Mouse (Mus musculus) heart, embryonic 16.5 days (tissue): Measurements from ENCODE around the gene Gm28048. TPM values are rescaled to one million over a fixed set of nuclear protein-coding genes. Genes with fewer than 3 reads are reported as not detected.

ENCODE experiments used
- ATAC-seq: fragments of 200-750 bp; cut with Nextera tagmentation; replicated peaks from 2 replicates; pipeline ENCODE4 v1.8.0; 2017; ENCODE audit warnings: moderate number of reproducible peaks; ENCODE audit not compliant: insufficient read depth, low FRiP score; ENCODE audit errors: extremely low read depth
- H3K27ac ChIP-seq: fragments of 300-500 bp; sonication (generic); 2 replicates; pipeline ENCODE4 v1.5.1; 2014; ENCODE audit warnings: mild to moderate bottlenecking, low read length, control low read depth, moderate library complexity
- H3K27me3 ChIP-seq: fragments of 300-500 bp; sonication (generic); 2 replicates; pipeline ENCODE4 v1.6.1; 2014; ENCODE audit warnings: low read length, mixed read lengths; ENCODE audit not compliant: control insufficient read depth, insufficient read depth
- H3K36me3 ChIP-seq: fragments of 300-500 bp; sonication (generic); 2 replicates; pipeline ENCODE4 v1.6.1; 2014; ENCODE audit not compliant: control insufficient read depth, insufficient read depth
- H3K4me1 ChIP-seq: fragments of 300-500 bp; sonication (generic); 2 replicates; pipeline ENCODE4 v1.6.1; 2014; ENCODE audit warnings: low read length, mixed read lengths; ENCODE audit not compliant: control insufficient read depth, insufficient read depth
- H3K4me2 ChIP-seq: fragments of 300-500 bp; sonication (generic); 2 replicates; pipeline ENCODE4 v1.6.1; 2014; ENCODE audit warnings: low read depth, mild to moderate bottlenecking, control low read depth, low read length
- H3K4me3 ChIP-seq: fragments of 300-500 bp; sonication (generic); 2 replicates; pipeline ENCODE4 v1.5.1; 2014; ENCODE audit warnings: mild to moderate bottlenecking, control low read depth, low read length
- H3K9ac ChIP-seq: fragments of 300-500 bp; sonication (generic); 2 replicates; pipeline ENCODE4 v1.6.1; 2014; ENCODE audit warnings: low read length, control low read depth
- H3K9me3 ChIP-seq: fragments of 300-500 bp; sonication (generic); replicated peaks from 2 replicates; pipeline ENCODE4 v1.6.1; 2016; ENCODE audit warnings: low read length; ENCODE audit not compliant: control insufficient read depth
- WGBS: fragments of 180-500 bp; shearing (Covaris S2); extraction: QIAGEN DNeasy Blood & Tissue Kit; methylation state at CpG from one replicate; pipeline ENCODE4 v1.1.7; 2014; 5-methylcytosine and 5-hydroxymethylcytosine counted together
- polyA plus RNA-seq: library from polyadenylated mRNA; unstranded; fragments of >200 nt; fragmentation: Nextera tagmentation; extraction: Ambion mirVana; gene quantifications from 2 replicates; pipeline ENCODE4 v1.2.1, GENCODE M21; 2015

The Gm28048 gene
- polyA plus RNA-seq, 1 experiment from 2014 or later, result 15.8 TPM

DNA sequence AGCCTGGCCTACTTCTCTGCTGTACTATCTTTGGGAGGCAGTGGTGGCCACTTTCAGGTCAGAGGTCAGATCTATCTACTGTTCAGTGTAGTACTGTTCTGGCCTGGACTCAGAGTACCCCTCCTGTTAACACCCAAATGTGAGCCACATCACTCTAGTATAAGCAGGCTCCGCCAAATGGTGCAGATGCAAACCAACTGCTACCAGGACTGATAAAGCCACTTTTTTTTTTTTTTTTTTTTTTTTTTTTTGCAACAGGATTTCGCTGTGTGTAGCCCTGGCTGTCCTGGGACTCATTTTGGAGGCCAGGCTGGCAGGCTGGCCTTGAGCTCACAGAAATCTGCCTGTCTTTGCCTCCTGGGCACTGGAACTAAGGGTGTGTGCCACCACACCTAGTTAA, 42.9 kb downstream of the Gm28048 start:
- WGBS, result 61% methylated on average over 2 of the region's 2 CpGs
- Histone ChIP-seq H3K4me1 (no peaks in the 10 kb centered on the region), H3K4me3 (no peak overlapping the region), H3K9ac (no peak overlapping the region), H3K27ac (no peak overlapping the region), H3K9me3 (no peaks in the 10 kb centered on the region), H3K36me3 (no peaks in the 10 kb centered on the region; the same call in 1 of the 2 replicates), H3K4me2 (no peak overlapping the region), H3K27me3 (no peaks in the 10 kb centered on the region)
- no peak for ATAC-seq

GRCm38 (mm10) chr11:22937716-22938316, 44.1 kb downstream of the Gm28048 start:
- ATAC-seq, result no peak
- Histone ChIP-seq H3K36me3 (no peaks in the 10 kb centered on the region; the same call in 1 of the 2 replicates), H3K4me3 (no peak overlapping the region)

DNA sequence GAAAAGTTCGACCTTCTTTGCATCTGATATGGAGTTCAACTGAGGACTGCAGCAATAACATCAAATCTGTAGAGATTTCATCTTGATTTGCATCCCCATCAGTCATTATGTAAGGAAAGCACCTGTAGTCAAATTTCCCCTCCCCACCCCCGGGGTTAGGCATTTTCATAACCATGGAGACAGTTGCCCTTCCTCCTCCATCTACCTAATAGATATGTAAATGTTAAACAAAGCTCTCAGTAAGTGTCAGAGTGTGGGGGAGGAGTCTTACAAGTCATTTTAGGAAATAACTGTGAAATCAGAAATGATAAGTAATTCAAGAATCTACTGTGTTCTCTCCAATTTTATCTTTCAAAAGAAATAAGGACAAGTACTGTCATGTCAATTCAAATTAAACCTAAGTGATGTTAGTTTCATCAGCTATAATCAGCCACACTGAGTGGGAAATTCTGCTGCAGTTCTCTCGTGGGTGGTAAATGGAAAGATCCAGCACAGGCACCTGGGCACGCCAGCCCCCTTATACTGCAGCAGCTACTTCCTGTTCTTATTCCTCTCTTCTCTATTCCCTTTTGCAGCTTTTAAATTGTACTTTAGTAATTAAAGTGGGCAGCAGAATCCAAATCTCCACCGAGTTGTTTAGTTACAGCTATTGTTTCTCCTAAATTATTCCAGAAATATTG, 45.3 kb downstream of the Gm28048 start:
- no peak overlapping the region for H3K4me3 ChIP-seq
- ATAC-seq, result no peak
- 62% methylated on average over 5 of the region's 5 CpGs for WGBS
- no peaks in the 10 kb centered on the region for H3K27me3 ChIP-seq
- no peaks in the 10 kb centered on the region for H3K9me3 ChIP-seq
- no peaks in the 10 kb centered on the region for H3K4me1 ChIP-seq
- no peak overlapping the region for H3K4me2 ChIP-seq
- H3K9ac ChIP-seq, result no peak overlapping the region
- H3K27ac ChIP-seq, result no peak overlapping the region
- no peaks in the 10 kb centered on the region for H3K36me3 ChIP-seq

More at GRCm38 (mm10) chr11:22937716-22938316, 44.1 kb downstream of the Gm28048 start:
- no peak overlapping the region for H3K27ac ChIP-seq
- no peak overlapping the region for H3K9ac ChIP-seq
- no peaks in the 10 kb centered on the region for H3K4me1 ChIP-seq
- WGBS, result 92% methylated on average over 4 of the region's 4 CpGs
- H3K27me3 ChIP-seq, result no peaks in the 10 kb centered on the region
- H3K9me3 ChIP-seq, result no peaks in the 10 kb centered on the region
- H3K4me2 ChIP-seq, result no peak overlapping the region

DNA sequence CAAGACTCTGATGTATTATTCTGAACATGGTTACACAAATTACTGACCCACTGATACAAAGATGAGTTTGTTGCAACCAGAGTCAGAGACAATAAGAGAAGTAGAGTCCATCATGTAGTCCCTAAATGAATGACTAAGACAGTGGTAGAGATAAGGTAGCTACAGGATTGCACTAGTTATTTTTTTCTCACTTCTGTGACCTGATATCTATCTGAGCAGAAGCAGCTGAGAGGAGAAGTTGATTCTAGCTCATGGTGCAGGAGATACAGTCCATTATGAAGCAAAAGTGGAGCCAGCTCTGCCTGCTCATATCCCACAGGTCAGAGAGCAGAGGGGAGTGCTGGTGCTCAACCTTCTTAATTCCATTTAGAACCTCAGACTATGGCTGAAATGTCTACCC, 49.7 kb downstream of the Gm28048 start:
- H3K4me1 ChIP-seq, result peaks cover 7% of the 10 kb centered on the region; the same call in 1 of the 2 replicates
- no peaks in the 10 kb centered on the region for H3K36me3 ChIP-seq
- no peak overlapping the region for H3K9ac ChIP-seq
- no peaks in the 10 kb centered on the region for H3K9me3 ChIP-seq
- ATAC-seq, result no peak
- no peak overlapping the region for H3K4me2 ChIP-seq
- no peaks in the 10 kb centered on the region for H3K27me3 ChIP-seq
- no peak overlapping the region for H3K27ac ChIP-seq
- H3K4me3 ChIP-seq, result no peak overlapping the region

- no peaks in the 10 kb centered on the region for H3K27me3 ChIP-seq
- peaks cover 7% of the 10 kb centered on the region; the same call in 1 of the 2 replicates for H3K4me1 ChIP-seq
- no peak overlapping the region for H3K4me2 ChIP-seq
- no peaks in the 10 kb centered on the region for H3K36me3 ChIP-seq
- H3K9me3 ChIP-seq, result no peaks in the 10 kb centered on the region
- no peak overlapping the region for H3K4me3 ChIP-seq
- no peak overlapping the region for H3K27ac ChIP-seq
- ATAC-seq, result no peak
- H3K9ac ChIP-seq, result no peak overlapping the region
- WGBS, result 87% methylated on average over 2 of the region's 2 CpGs
These were observed 50.5 kb downstream of the Gm28048 start for GRCm38 (mm10) chr11:22931320-22931905.

GRCm38 (mm10) chr11:22930129-22930528, 51.8 kb downstream of the Gm28048 start:
- Histone ChIP-seq H3K27me3 (no peaks in the 10 kb centered on the region), H3K9ac (no peak overlapping the region), H3K27ac (no peak overlapping the region), H3K4me3 (no peak overlapping the region), H3K9me3 (no peaks in the 10 kb centered on the region), H3K4me1 (peaks cover 7% of the 10 kb centered on the region; the same call in 1 of the 2 replicates), H3K36me3 (no peaks in the 10 kb centered on the region), H3K4me2 (no peak overlapping the region)
- no peak for ATAC-seq
- WGBS, result 63% methylated on average over 2 of the region's 2 CpGs

GRCm38 (mm10) chr11:22928586-22929169, 53.2 kb downstream of the Gm28048 start:
- WGBS, result 61% methylated on average over 8 of the region's 8 CpGs

DNA sequence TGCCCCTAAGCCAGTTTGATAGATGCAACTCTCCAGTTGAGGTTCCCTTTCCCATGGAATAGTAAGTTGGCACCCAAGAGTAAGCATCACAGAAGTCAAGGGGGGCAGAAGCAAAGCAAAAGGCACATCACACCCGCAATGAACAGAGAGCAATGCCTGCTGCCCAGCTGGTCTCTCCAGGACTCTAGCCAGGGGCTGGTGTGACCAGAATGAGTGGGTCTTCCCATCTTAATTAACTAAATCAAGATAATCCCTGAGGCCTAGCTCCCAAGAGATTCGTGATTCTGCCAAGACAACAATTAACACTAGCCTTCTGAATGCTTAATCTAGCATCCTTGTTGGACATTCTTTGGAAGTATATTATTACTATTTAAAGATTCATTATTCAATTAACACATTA, 58.3 kb downstream of the Gm28048 start:
- no peak for ATAC-seq
- Histone ChIP-seq H3K4me2 (no peak overlapping the region), H3K9ac (no peak overlapping the region), H3K27me3 (no peaks in the 10 kb centered on the region), H3K4me1 (peaks cover 4% of the 10 kb centered on the region; the same call in 1 of the 2 replicates), H3K9me3 (no peaks in the 10 kb centered on the region), H3K4me3 (no peak overlapping the region), H3K27ac (no peak overlapping the region), H3K36me3 (no peaks in the 10 kb centered on the region)
- 84% methylated on average over 2 of the region's 2 CpGs for WGBS

More at GRCm38 (mm10) chr11:22928586-22929169, 53.2 kb downstream of the Gm28048 start:
- Histone ChIP-seq H3K9me3 (no peaks in the 10 kb centered on the region), H3K27ac (0 out of 2 replicates have a peak overlapping the region, but pooled peaks have one; percentile 25), H3K36me3 (no peaks in the 10 kb centered on the region), H3K9ac (no peak overlapping the region), H3K27me3 (no peaks in the 10 kb centered on the region), H3K4me1 (peaks cover 7% of the 10 kb centered on the region; the same call in 1 of the 2 replicates), H3K4me3 (no peak overlapping the region), H3K4me2 (no peak overlapping the region)
- ATAC-seq, result no peak

- Histone ChIP-seq H3K9ac (no peak overlapping the region), H3K27me3 (no peaks in the 10 kb centered on the region), H3K36me3 (no peaks in the 10 kb centered on the region), H3K9me3 (no peaks in the 10 kb centered on the region), H3K27ac (no peak overlapping the region), H3K4me3 (no peak overlapping the region), H3K4me2 (no peak overlapping the region), H3K4me1 (no peaks in the 10 kb centered on the region)
- WGBS, result 72% methylated on average over 2 of the region's 2 CpGs
- no peak for ATAC-seq
These were observed 59.3 kb downstream of the Gm28048 start for GRCm38 (mm10) chr11:22922546-22922945.
